Mouse (Mus musculus) bone marrow, adult 2 months (tissue): ENCODE data around the gene Atp1a2.

Experiments used
- CTCF ChIP-seq: fragments of 200-500 bp; IDR thresholded peaks from 2 replicates; pipeline ENCODE4 v1.5.1; 2011; ENCODE audit warnings: low read length, control low read depth; ENCODE audit not compliant: control insufficient read depth, insufficient read depth
- POLR2A ChIP-seq: fragments of 200-500 bp; IDR thresholded peaks from 2 replicates; pipeline ENCODE4 v1.6.1; 2011; ENCODE audit warnings: low read depth, mild to moderate bottlenecking, control low read depth, low read length, borderline replicate concordance; ENCODE audit not compliant: control insufficient read depth

DNA sequence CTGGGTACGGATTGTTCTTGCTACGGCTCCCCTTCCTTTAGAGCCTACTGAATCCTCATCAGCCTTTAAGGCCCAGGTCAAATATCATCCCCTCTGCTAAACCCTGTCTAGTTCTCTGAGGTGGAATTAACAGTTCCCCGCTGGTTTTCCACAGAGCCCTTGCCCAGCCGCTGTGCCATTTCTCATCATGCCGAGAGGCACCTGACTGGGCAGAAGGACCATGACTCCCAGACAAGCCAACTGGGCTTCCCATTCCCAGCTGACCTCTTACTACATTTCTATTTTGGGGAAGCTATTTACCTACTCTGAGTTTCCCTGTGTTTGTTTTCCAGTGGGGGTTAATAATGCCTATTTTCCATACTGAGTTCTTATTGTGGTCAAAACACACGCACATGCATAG lies 14.8 kb downstream of the Atp1a2 start:
- TF ChIP-seq CTCF (no peak), POLR2A (no peak)
